Mouse (Mus musculus) ES-Bruce4 (cell line): ENCODE results near the gene B3gnt6. TPM values are rescaled to one million over a fixed set of nuclear protein-coding genes. Genes with fewer than 3 reads are reported as not detected.

Experiments used
- H3K27ac ChIP-seq: 2 replicates; pipeline ENCODE4 v1.5.1; 2012; ENCODE audit warnings: low read length, inconsistent platforms; ENCODE audit not compliant: insufficient read depth
- H3K27me3 ChIP-seq: 2 replicates; pipeline ENCODE4 v1.6.1; 2012; ENCODE audit warnings: mild to moderate bottlenecking, low read length, inconsistent platforms; ENCODE audit not compliant: control insufficient read depth, poor library complexity, insufficient read depth, severe bottlenecking
- H3K36me3 ChIP-seq: 2 replicates; pipeline ENCODE4 v1.6.1; 2012; ENCODE audit warnings: inconsistent platforms, mild to moderate bottlenecking, low read length, moderate library complexity; ENCODE audit not compliant: control insufficient read depth, poor library complexity, insufficient read depth, severe bottlenecking
- H3K4me1 ChIP-seq: one replicate; pipeline ENCODE4 v1.8.1; 2011; ENCODE audit warnings: low read length; ENCODE audit not compliant: control insufficient read depth, insufficient read depth
- H3K4me3 ChIP-seq: 2 replicates; pipeline ENCODE4 v1.5.1; 2011; ENCODE audit warnings: low read depth, mild to moderate bottlenecking, low read length
- H3K9ac ChIP-seq: 2 replicates; pipeline ENCODE4 v1.6.1; 2012; ENCODE audit warnings: low read depth, mild to moderate bottlenecking, inconsistent platforms; ENCODE audit not compliant: poor library complexity, severe bottlenecking
- H3K9me3 ChIP-seq: replicated peaks from 2 replicates; pipeline ENCODE4 v1.6.1; 2012; ENCODE audit warnings: mild to moderate bottlenecking, low read length, inconsistent platforms; ENCODE audit not compliant: control insufficient read depth, poor library complexity, insufficient read depth, severe bottlenecking
- CTCF ChIP-seq: IDR thresholded peaks from one replicate; pipeline ENCODE4 v1.8.1; 2011; ENCODE audit warnings: low read depth, low read length
- EP300 ChIP-seq: IDR thresholded peaks from 2 replicates; pipeline ENCODE4 v1.6.1; 2011; ENCODE audit warnings: low read depth, low read length; ENCODE audit not compliant: insufficient read depth
- POLR2A ChIP-seq: IDR thresholded peaks from one replicate; pipeline ENCODE4 v1.8.1; 2011; ENCODE audit warnings: low read length; ENCODE audit not compliant: insufficient read depth
- polyA plus RNA-seq: library from polyadenylated mRNA; stranded (reverse); fragments of >200 nt; gene quantifications from 2 replicates; pipeline ENCODE4 v1.2.4, GENCODE M21; 2011; ENCODE audit warnings: low read depth; ENCODE audit not compliant: missing spikeins, insufficient read depth, insufficient read length

The B3gnt6 gene
- polyA plus RNA-seq, 1 experiment: not detected

DNA sequence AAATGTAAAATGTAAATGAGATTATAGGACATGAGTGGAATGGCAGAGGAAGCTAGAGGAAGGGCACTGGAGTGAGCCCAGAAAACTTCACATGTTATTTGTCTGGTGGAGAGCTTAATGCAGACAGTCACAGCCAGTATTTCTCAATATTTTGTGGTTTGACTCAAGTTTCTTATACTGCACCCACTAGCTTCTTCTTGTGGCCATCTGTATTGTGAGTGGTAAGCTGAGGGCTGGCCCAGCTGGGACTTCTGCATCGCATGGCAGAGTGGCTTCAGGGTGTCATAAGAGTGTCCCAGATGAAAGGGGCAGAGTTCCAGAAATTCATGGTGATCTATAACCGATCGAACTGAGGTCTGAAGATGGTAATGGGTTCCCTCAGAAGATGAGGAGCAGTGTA lies 1.1 kb upstream of the B3gnt6 start:
- Histone ChIP-seq H3K4me1 (no peaks in the 10 kb centered on the region), H3K27ac (no peak overlapping the region), H3K27me3 (no peaks in the 10 kb centered on the region), H3K4me3 (no peak overlapping the region), H3K36me3 (no peaks in the 10 kb centered on the region), H3K9me3 (no peaks in the 10 kb centered on the region), H3K9ac (no peak overlapping the region)
- TF ChIP-seq CTCF: no peak
- no peak for TF ChIP-seq POLR2A
- no peak for TF ChIP-seq EP300

DNA sequence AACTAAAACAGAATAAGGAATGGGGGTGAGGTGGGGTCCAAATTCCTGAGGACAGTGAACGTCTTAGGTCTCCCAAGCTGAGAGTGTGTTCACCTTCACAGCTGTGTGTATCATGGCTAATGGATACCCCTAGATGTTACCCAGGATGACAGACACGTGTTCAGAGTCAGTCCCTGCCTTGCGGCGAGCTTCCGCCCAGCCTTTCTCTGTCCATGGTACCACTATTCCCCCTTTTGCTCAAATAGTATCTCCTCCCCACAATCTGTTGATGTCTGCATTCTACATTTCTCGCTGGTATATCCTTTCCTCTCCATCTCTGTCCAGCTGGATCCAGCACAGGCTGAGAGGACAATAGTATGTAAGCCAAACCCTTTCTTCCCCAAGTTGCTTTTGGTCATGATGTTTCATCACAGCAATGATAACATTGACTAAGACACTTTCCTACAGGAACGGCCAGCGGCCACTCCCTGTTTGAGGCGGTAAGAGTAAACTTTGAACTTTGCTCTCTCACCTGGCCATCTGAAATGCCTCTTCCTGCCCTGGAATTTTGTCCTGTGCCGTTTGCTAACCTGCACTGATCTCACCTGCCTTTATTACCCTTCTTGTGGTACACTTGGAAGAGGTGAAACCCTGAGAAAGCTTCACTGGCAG lies 4.0 kb downstream of the B3gnt6 start:
- Histone ChIP-seq H3K27me3 (peaks cover 8% of the 10 kb centered on the region; the same call in 1 of the 2 replicates), H3K4me1 (peaks cover 1% of the 10 kb centered on the region), H3K4me3 (no peak overlapping the region), H3K9ac (no peak overlapping the region), H3K36me3 (no peaks in the 10 kb centered on the region), H3K9me3 (no peaks in the 10 kb centered on the region), H3K27ac (no peak overlapping the region)
- TF ChIP-seq EP300: no peak
- no peak for TF ChIP-seq POLR2A
- TF ChIP-seq CTCF: no peak

DNA sequence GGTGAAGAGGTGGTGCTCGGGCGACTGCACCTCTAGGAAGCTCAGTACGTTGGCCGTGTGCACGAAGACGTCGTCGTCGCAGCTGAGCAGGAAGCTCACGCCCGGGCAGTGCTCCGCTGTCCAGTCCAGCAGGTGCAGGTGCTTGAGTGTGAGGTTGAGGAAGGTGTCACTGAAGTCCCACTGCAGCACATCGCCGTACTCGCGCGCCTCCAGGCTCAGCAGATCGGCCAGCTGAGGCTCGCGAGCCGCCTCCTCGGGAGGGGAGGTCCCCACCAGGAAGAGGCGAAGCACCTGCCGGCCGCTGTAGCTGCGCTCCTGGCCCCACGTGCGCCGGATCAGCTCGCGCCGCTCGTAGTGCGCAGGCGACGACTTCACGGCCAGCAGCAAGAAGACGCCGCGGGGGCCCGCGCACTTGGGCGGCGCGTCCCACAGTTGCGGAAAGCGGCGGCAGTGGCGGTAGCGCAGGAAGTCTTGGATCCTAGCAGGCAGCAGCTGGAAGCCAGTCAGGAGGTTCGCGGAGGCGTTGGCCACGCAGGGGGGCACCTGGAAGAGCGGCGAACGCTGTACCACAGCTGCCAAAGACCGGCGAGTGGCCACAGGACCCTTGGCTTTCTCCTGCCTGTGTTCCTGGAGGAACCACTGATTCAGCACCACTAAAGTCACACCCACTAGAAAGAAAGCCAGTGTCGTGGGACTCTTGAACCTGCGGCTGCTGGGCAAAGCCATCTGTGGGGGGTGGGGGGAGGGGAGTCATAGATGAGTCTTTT lies 5.1 kb downstream of the B3gnt6 start:
- H3K4me1 ChIP-seq: peaks cover 6% of the 10 kb centered on the region
- H3K9ac ChIP-seq: peak overlapping the region; percentile 1; the same call in 1 of the 2 replicates
- no peak overlapping the region for H3K27ac ChIP-seq
- no peaks in the 10 kb centered on the region for H3K36me3 ChIP-seq
- H3K9me3 ChIP-seq: no peaks in the 10 kb centered on the region
- H3K27me3 ChIP-seq: peaks cover 8% of the 10 kb centered on the region; the same call in 1 of the 2 replicates
- TF ChIP-seq POLR2A (no peak), CTCF (no peak), EP300 (no peak)
- peak overlapping the region; percentile 50 for H3K4me3 ChIP-seq

DNA sequence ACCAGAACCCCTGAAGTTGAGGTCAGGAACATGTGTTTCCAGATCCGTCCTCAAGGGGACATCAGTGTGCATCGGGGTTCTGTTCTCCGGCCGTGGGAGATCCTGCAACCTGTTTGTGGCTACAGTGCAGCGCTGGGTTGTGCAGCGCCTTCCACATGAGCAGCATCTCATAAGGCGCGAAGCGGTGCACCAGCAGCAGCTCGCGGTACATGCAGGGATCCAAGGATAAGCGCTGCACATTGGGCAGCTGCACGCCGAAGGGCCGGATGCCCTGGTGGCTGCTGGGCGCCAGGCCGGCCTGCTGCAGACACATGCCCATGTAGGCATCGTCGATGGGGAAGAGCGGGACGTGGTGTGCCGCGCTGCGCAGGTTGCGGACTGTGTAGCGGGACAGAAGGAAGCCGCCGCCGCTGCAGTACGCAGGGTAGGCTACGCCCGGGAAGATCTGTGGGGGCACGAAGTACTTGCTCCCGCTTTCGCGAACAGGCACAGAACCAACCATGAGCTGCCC lies 5.7 kb downstream of the B3gnt6 start:
- Histone ChIP-seq H3K4me3 (peak overlapping the region; percentile 50), H3K27ac (no peak overlapping the region), H3K4me1 (peaks cover 11% of the 10 kb centered on the region), H3K27me3 (peaks cover 8% of the 10 kb centered on the region; the same call in 1 of the 2 replicates), H3K9me3 (no peaks in the 10 kb centered on the region), H3K36me3 (no peaks in the 10 kb centered on the region), H3K9ac (no peak overlapping the region; the same call in 1 of the 2 replicates)
- peak; percentile 28 for TF ChIP-seq CTCF
- no peak for TF ChIP-seq EP300

DNA sequence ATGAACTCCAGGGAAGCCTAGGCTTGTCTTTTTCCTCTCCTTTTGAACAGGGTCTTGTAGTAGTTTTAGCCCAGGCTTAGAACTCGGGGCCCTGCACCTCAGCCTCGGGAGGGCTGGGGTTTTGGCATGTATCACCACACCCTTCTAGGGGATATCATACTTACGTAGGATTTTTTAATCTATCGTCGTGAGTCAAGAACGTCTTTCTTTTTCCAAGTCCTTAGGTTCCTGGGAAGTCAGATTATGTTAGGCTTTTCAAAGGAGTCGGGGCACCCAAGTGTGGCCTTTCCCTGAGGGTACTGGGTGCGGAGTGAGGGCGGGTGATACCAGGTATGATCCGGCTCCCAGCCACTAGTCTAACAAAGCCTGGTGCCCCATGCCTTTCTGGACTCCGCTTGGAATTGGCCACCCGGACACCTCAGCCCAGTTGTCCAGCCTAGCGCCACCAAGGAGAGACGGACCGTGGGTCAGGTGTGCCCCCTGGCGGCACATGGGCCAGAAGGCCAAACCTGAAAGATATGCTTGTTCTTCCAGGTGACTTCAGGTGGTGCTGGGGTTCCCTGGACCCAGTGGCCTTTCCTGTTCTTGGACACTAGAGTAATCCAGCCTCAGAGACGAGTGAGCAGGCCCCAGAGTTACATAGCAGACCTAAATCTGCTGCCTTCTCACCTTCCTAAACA lies 7.6 kb downstream of the B3gnt6 start:
- H3K4me3 ChIP-seq: no peak overlapping the region
- peaks cover 11% of the 10 kb centered on the region for H3K4me1 ChIP-seq
- no peak overlapping the region for H3K27ac ChIP-seq
- no peak for TF ChIP-seq EP300
- peak; percentile 86 for TF ChIP-seq CTCF
- no peak for TF ChIP-seq POLR2A
- no peaks in the 10 kb centered on the region for H3K9me3 ChIP-seq
- H3K9ac ChIP-seq: no peak overlapping the region
- no peaks in the 10 kb centered on the region for H3K36me3 ChIP-seq
- H3K27me3 ChIP-seq: peaks cover 8% of the 10 kb centered on the region; the same call in 1 of the 2 replicates

DNA sequence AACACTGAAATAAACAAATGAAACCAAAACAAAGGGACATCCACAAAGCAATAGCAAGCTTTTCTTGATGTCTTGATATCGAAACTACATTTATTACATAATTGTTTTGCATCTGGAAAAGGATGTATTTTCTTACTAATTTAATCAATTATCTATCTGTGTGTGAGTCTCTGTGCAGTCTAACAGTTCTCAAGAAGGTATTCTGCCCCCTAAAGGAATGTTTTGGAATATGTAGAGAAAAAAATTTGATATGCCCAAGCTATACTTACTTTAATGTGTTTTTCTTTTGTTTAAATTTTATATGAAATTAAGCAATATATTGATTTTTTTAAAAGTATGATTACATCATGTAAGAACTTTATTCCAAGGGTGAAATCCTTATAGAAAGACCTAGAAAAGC lies 8.7 kb downstream of the B3gnt6 start:
- Histone ChIP-seq H3K27me3 (peaks cover 8% of the 10 kb centered on the region; the same call in 1 of the 2 replicates), H3K27ac (no peak overlapping the region), H3K4me1 (peaks cover 11% of the 10 kb centered on the region), H3K36me3 (no peaks in the 10 kb centered on the region), H3K9me3 (no peaks in the 10 kb centered on the region), H3K4me3 (no peak overlapping the region), H3K9ac (no peak overlapping the region)
- TF ChIP-seq POLR2A (no peak), CTCF (no peak), EP300 (no peak)
